Mouse (Mus musculus): ENCODE results near the gene Dhh. TPM values are rescaled to one million over a fixed set of nuclear protein-coding genes. Genes with fewer than 3 reads are reported as not detected.
A peak's percentile ranks its signal among the peaks of the same experiment; 100 is the strongest.

The Dhh gene
- total and polyA plus RNA-seq, 2 experiments from 2014 or later: 0.68 to 0.85 TPM

DNA sequence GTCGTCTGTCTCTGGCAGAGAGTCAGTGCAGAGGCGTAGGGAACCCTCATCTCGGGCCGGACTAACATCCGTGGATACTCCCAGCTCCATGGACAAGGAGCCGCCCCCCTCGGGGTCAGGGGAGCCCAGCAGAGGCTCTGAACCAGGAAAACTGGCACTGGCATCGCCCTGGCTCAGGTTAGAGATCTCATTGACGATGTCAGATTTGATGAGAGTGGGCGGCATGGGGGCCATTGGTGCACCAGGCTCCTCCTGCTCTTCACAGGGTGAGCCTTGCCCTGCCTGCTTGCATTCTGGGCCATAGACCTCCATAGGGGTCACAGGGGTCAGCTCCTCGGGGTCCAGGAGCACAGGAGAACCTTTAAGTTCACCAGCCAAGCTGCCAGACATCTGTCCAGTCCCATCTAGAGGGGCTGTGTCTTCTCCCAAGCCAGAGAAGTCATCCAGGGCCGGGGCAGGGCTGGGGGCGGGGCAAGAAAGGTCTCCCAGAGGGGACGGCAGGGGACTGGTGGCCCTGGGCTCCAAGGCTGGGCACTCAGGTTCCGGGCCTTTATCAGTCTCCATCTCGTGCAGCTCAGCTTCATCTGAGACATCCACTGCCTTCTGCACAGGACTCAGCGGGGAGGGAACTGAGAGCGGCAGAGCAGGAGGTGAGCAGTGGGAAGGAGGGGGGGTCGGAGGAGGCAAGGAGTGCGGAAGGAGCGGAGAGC lies 36.5 kb downstream of the Dhh start:
- Histone ChIP-seq H3K36me3 (ENCODE audit: insufficient read depth, low read length) (peaks cover 89% of the 10 kb centered on the region), H3K4me1 (ENCODE audit: insufficient read depth, low read length) (0 out of 2 replicates have a peak, but pooled peaks cover under 1% of the 10 kb centered on the region), H3K27me3 (ENCODE audit: insufficient read depth, low read length) (no peaks in the 10 kb centered on the region), H3K4me3 (ENCODE audit: low read length) (no peak overlapping the region), H3K9me3 (ENCODE audit: low read length) (no peaks in the 10 kb centered on the region), H3K4me2 (ENCODE audit: low read depth, low read length) (no peak overlapping the region), H3K27ac (no peak overlapping the region), H3K9ac (replicated peaks; ENCODE audit: low read length) (no peak overlapping the region)
- TF ChIP-seq CTCF (IDR thresholded peaks at IDR 0.05; ENCODE audit: low read depth): no peak
- no peak for DNase-seq (ENCODE audit: low spot score)
- WGBS: 82% methylated on average over 21 of the region's 21 CpGs
- no peak for ATAC-seq

DNA sequence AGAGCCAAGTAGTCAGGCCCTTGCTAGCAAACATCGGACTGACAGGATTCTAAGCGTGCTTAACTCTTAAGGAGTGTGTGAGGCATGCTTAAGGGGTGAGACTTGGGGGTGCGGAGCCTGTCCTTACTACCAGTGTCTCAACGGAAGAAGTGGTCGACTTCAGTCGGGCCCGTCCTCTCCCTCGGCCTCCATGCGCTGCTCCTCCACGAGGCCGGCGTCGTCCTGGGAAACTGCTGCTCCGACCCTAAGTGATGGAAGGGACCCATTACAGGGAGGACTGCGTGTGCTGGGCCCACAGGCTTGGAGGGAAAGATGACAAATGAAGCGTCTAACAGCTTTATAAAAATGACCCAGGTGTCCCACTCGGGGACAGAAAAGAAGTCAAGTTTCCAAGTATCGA lies 37.4 kb downstream of the Dhh start:
- Histone ChIP-seq H3K4me3 (ENCODE audit: low read length) (no peak overlapping the region), H3K36me3 (ENCODE audit: insufficient read depth, low read length) (peaks cover 91% of the 10 kb centered on the region), H3K9me3 (ENCODE audit: low read length) (no peaks in the 10 kb centered on the region), H3K27ac (no peak overlapping the region), H3K27me3 (ENCODE audit: insufficient read depth, low read length) (no peaks in the 10 kb centered on the region), H3K9ac (replicated peaks; ENCODE audit: low read length) (no peak overlapping the region), H3K4me2 (ENCODE audit: low read depth, low read length) (no peak overlapping the region), H3K4me1 (ENCODE audit: insufficient read depth, low read length) (no peaks in the 10 kb centered on the region)
- TF ChIP-seq CTCF (IDR thresholded peaks at IDR 0.05; ENCODE audit: low read depth): no peak
- 94% methylated on average over 18 of the region's 18 CpGs for WGBS
- no peak for DNase-seq (ENCODE audit: low spot score)
- no peak for ATAC-seq

DNA sequence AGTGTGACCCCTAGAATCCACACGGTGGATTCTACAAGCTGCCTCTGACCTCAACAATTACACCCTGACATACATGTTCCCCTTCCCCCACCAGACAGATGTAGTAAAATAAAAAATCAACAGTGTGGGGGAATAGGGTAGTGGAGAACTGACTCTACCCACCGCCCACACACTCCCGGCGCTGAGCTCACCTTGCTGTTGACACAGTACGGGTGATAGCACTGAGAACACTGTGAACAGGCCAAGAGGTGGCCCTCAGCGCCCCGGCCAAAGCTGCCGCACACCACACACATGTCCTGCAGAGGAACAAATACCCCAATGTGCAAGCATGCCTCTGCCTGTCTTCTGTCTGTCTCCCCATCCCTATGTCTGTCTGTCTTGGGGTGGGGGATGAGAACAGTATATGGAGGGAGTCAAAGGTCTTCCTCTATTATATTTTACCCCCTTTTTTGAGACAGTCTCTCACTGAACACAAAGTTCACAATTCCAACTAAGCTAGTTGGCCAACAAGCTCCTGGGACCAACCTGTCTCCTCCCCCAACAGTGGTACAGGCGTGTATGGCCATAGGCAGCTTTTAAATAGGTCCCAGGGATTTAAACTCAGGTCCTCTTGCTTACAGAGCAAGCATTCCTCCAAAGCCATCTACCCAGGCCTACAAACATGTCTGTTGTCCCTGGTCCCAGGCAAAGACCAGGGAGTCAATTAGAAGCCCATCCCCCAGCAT lies 38.9 kb downstream of the Dhh start:
- 83% methylated on average over 9 of the region's 9 CpGs for WGBS
- no peak for DNase-seq (ENCODE audit: low spot score)
- no peak overlapping the region for H3K27ac ChIP-seq
- ATAC-seq: no peak
- no peak overlapping the region for H3K4me2 ChIP-seq (ENCODE audit: low read depth, low read length)
- H3K4me1 ChIP-seq (ENCODE audit: insufficient read depth, low read length): no peaks in the 10 kb centered on the region
- H3K9me3 ChIP-seq (ENCODE audit: low read length): no peaks in the 10 kb centered on the region
- no peaks in the 10 kb centered on the region for H3K27me3 ChIP-seq (ENCODE audit: insufficient read depth, low read length)
- no peak for TF ChIP-seq CTCF (IDR thresholded peaks at IDR 0.05; ENCODE audit: low read depth)
- H3K36me3 ChIP-seq (ENCODE audit: insufficient read depth, low read length): peaks cover 91% of the 10 kb centered on the region
- H3K9ac ChIP-seq (replicated peaks; ENCODE audit: low read length): no peak overlapping the region
- no peak overlapping the region for H3K4me3 ChIP-seq (ENCODE audit: low read length)

DNA sequence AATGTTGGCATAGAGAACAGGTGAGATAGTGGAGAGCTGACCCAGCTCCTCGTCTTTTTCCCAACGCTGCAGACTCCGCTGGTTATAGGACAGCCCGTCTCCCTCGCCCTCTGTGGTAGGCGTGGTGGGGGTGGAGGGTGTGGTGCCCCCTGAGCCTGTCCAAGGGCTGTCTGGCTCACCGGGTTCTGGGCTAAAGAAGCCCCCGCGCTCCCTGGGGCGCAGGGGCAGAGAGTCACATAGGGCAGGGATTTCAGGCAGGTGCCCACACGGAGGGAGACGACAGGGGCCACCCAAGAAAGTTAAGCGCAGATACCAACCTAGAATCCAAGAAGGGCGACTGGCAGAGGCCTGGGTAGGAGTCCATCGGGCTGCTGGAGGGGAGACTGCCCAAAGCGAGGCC lies 44.1 kb downstream of the Dhh start:
- TF ChIP-seq CTCF (IDR thresholded peaks at IDR 0.05; ENCODE audit: low read depth): no peak
- DNase-seq (ENCODE audit: low spot score): no peak
- 92% methylated on average over 16 of the region's 16 CpGs for WGBS
- Histone ChIP-seq H3K4me2 (ENCODE audit: low read depth, low read length) (no peak overlapping the region), H3K36me3 (ENCODE audit: insufficient read depth, low read length) (peaks cover 94% of the 10 kb centered on the region), H3K9me3 (ENCODE audit: low read length) (no peaks in the 10 kb centered on the region), H3K9ac (replicated peaks; ENCODE audit: low read length) (no peak overlapping the region), H3K27me3 (ENCODE audit: insufficient read depth, low read length) (no peaks in the 10 kb centered on the region), H3K4me3 (ENCODE audit: low read length) (no peak overlapping the region), H3K27ac (no peak overlapping the region), H3K4me1 (ENCODE audit: insufficient read depth, low read length) (no peaks in the 10 kb centered on the region)
- ATAC-seq: no peak

DNA sequence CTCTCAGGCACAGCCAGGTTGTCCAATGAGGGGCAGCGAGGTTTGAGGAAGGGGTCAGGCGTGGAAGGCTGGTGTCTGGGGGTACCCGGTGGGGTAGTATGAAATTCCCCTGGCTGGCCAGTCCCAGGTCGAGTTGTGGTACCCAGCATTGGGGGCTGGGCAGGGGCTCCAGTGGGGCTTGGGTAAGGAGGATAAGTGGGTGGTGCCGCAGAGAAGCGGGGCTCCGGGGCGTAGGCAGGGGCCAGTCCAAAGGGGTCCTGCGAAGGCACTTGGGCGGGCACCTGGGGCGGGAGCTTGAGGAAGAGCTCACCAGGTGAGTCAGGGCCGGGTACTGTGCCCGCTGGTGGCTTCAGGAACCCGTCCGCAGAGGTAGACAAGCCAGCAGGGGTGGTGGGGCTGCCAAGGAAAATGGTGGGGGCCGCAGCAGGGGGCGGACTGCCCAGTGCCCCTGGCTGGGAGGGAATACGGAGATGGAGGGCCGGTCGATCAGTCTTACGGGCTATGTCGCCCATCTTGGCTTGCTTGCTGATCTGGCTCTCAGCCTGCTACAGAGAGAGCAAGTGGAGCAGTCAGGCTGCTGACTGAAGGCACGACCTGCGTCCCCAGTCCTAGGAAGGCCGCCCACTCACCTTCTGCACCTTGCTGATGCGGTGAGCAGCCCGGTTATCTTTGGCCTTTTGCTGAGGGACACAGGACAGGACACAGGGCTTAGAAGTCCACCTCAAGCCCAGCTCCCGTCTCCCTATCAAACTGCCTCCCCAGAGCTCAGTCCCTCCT lies 45.0 kb downstream of the Dhh start:
- H3K4me1 ChIP-seq (ENCODE audit: insufficient read depth, low read length): no peaks in the 10 kb centered on the region
- no peak overlapping the region for H3K4me3 ChIP-seq (ENCODE audit: low read length)
- ATAC-seq (0 out of 2 replicates have a peak, but pooled peaks have one; percentile 23), DNase-seq (ENCODE audit: low spot score) (no peak)
- 91% methylated on average over 28 of the region's 28 CpGs for WGBS
- H3K27me3 ChIP-seq (ENCODE audit: insufficient read depth, low read length): no peaks in the 10 kb centered on the region
- TF ChIP-seq CTCF (IDR thresholded peaks at IDR 0.05; ENCODE audit: low read depth): no peak
- H3K9ac ChIP-seq (replicated peaks; ENCODE audit: low read length): no peak overlapping the region
- H3K27ac ChIP-seq: no peak overlapping the region
- H3K36me3 ChIP-seq (ENCODE audit: insufficient read depth, low read length): peaks cover 98% of the 10 kb centered on the region
- no peaks in the 10 kb centered on the region for H3K9me3 ChIP-seq (ENCODE audit: low read length)
- H3K4me2 ChIP-seq (ENCODE audit: low read depth, low read length): no peak overlapping the region

DNA sequence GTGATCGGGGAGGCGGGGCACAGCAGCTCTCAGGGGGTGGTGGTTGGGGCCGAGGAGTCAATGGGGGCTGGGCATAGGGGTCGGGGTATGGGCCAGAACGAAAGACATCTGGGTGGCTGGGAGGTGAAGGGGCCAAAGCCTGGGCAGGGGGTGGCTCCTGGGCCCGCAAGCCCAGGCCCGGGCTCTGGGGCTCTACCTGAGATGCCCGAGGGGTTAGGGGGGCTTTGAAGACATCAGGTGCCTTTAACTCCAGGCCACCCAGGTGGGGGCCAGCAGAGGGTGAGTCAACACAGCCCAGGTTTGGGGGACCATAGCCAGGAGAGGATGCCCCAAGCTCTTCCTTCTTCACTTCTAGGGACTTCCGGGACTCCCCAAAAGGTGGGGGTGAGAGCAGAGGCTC lies 45.6 kb downstream of the Dhh start:
- Histone ChIP-seq H3K4me2 (ENCODE audit: low read depth, low read length) (no peak overlapping the region), H3K9ac (replicated peaks; ENCODE audit: low read length) (no peak overlapping the region), H3K9me3 (ENCODE audit: low read length) (no peaks in the 10 kb centered on the region), H3K36me3 (ENCODE audit: insufficient read depth, low read length) (peaks cover 93% of the 10 kb centered on the region), H3K4me3 (ENCODE audit: low read length) (no peak overlapping the region), H3K27ac (no peak overlapping the region), H3K4me1 (ENCODE audit: insufficient read depth, low read length) (no peaks in the 10 kb centered on the region), H3K27me3 (ENCODE audit: insufficient read depth, low read length) (no peaks in the 10 kb centered on the region)
- no peak for DNase-seq (ENCODE audit: low spot score)
- no peak for TF ChIP-seq CTCF (IDR thresholded peaks at IDR 0.05; ENCODE audit: low read depth)
- no peak for ATAC-seq
- WGBS: 94% methylated on average over 9 of the region's 9 CpGs
